Mouse (Mus musculus) heart, adult 2 months (tissue): ENCODE results near the gene Bud13.

Experiments used
- CTCF ChIP-seq: fragments of 200-600 bp; IDR thresholded peaks from 2 replicates; pipeline ENCODE4 v1.8.1; 2022; ENCODE audit warnings: antibody characterized with exemption, mild to moderate bottlenecking, moderate library complexity
- EP300 ChIP-seq: fragments of 200-500 bp; IDR thresholded peaks from 2 replicates; pipeline ENCODE4 v1.6.1; 2011; ENCODE audit warnings: low read depth, low read length, control low read depth; ENCODE audit not compliant: insufficient read depth
- POLR2A ChIP-seq: fragments of 200-500 bp; IDR thresholded peaks from 2 replicates; pipeline ENCODE4 v1.6.1; 2011; ENCODE audit warnings: mild to moderate bottlenecking, low read depth, low read length, control low read depth; ENCODE audit not compliant: insufficient read depth

GRCm38 (mm10) chr9:46317957-46318356 is 35.1 kb downstream of the Bud13 start:
- no peak for TF ChIP-seq CTCF
- TF ChIP-seq POLR2A, result no peak
- TF ChIP-seq EP300, result no peak
